Mouse (Mus musculus): ENCODE data around the gene Xrcc3.

The Xrcc3 gene

DNA sequence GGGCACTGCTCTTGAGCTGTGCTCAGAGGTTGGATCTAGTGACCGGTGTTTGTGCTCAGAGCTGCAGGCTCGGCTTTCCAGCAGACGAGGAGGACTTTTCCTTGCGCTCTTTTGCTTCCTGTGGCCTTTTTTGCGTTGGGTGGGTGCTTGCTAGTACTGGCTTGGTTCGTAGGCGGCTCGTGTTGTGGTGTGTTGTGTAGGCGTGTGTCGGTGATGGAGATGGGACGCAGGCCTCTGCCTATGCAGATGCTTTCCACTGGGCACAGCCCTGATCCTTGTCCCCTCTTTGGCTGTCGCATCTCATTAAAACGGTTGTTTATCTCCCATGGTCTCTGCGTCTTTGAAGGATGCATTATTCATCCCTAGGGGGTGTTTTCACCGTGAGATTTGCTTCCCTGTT is 38.8 kb downstream of the Xrcc3 start:
- DNase-seq (ENCODE audit: low spot score in 2 of 2), result no peak

DNA sequence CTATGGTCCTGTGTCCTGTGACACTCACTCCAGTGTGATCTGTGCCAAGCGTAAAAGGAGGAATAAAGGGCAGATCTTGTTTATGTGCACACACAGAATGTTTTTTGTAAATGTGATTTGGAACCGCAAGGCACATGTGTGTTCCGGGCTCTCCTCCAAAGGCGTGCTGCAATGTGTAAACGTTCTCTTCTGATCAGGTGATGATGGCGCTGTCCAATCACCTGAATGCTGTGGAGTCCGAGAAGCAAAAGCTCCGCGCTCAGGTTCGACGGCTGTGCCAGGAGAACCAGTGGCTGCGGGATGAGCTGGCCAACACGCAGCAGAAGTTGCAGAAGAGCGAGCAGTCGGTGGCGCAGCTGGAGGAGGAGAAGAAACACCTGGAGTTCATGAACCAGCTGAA is 39.5 kb downstream of the Xrcc3 start:
- no peak for DNase-seq (ENCODE audit: low spot score in 2 of 2)

DNA sequence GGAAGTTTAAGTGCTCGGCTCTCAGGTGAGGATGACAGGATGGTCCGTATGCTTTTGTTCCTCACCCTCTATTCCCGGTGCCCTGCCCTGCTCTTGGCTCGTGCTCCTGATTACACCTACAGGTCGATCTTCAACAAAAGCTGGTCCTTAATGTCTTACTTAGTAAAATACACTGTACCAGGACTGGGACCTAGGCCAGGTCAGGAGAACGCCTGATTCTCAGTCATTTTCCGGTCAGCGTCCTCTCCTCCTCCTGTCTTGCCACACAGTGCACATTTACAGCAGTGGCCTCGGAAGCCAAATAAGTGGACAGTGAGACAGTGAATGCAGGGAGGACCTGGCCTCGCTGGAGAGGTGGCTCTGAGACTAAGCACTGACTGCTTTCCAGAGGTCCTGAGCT is 43.0 kb downstream of the Xrcc3 start:
- no peak for DNase-seq (ENCODE audit: low spot score in 2 of 2)

DNA sequence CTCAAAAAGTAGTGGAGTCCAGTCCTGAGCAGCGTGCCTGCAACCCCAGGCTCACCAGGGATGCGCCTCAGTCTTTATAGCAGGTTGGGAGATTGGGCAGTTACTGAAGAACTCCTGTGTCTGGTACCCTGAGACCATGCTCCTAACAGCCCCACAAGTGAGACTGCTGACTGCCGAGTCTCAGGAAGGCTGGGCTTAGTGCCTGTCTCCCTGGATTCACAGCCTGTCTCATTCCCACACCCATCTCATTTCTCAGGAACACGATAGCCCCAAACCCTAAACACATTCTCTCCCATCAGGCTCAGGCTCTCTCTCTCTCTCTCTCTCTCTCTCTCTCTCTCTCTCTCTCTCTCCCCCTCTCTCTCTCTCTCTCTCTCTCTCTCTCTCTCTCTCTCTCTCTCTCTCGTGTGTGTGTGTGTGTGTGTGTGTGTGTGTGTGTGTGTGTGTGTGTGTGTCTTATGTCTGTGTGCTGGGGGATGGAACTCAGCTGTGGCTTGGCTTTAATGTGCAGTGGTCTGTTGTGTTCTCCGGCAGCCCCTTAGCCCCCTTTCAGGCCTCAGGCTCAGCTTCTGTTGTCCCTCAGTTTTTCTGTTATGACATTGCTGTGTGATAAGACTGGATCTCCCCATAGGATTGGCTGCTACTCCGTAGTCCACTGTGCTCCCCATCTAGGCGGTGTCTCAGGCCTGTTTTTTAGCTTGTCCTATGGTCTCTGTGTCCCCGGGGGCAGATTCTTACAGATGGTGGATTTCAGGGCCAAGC is 43.7 kb downstream of the Xrcc3 start:
- DNase-seq (ENCODE audit: low spot score in 2 of 2), result no peak

DNA sequence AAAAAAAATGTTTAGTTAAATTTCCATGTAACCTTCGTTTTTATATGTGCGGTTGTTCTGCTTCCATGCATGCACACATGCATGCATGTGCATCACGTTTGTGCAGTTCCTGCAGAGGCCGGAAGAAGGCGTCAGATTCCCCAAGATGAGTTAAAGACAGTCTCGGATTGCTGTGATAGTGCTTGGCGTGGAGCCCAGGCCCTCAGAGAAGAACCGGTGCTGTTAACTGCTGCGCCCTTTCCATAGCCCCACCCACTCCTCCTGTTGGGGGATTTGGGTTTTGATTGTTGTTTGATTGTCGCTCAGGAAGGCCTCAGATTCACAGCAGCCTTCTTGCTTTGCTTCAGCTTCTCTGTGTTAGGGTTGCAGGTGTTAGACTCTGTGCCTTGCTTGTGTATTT is 44.4 kb downstream of the Xrcc3 start:
- DNase-seq (ENCODE audit: low spot score in 2 of 2), result peak in 1 of 2 experiments; percentile 38

DNA sequence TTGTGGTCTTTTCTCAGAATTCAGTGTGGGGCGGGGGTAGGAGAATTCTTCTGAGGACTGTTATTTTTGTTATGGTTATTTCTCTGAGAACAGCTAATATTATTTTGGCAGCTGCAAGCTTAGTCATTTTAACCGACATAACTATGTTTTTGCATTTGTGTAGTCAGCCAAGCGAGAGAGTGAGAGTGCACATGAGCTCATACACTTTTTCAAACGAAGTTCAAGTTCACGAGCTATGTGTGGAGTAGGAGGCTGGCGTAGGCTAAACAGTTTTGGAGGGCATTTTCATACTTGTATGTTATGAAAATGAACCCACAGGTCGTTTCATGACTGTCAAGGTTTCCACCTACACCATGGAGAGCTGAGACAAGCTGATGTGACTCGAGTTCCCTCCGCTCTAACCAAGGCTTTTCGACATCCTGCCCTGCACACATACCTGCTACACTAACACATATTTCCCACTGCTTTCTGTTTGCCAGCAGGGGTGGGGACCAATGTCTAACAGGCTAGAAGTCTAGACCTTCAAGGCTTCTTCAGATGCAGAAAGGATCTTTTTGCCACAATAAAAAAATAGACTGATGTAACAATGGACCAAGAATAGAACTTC is 45.2 kb downstream of the Xrcc3 start:
- DNase-seq (ENCODE audit: low spot score in 2 of 2), result no peak

DNA sequence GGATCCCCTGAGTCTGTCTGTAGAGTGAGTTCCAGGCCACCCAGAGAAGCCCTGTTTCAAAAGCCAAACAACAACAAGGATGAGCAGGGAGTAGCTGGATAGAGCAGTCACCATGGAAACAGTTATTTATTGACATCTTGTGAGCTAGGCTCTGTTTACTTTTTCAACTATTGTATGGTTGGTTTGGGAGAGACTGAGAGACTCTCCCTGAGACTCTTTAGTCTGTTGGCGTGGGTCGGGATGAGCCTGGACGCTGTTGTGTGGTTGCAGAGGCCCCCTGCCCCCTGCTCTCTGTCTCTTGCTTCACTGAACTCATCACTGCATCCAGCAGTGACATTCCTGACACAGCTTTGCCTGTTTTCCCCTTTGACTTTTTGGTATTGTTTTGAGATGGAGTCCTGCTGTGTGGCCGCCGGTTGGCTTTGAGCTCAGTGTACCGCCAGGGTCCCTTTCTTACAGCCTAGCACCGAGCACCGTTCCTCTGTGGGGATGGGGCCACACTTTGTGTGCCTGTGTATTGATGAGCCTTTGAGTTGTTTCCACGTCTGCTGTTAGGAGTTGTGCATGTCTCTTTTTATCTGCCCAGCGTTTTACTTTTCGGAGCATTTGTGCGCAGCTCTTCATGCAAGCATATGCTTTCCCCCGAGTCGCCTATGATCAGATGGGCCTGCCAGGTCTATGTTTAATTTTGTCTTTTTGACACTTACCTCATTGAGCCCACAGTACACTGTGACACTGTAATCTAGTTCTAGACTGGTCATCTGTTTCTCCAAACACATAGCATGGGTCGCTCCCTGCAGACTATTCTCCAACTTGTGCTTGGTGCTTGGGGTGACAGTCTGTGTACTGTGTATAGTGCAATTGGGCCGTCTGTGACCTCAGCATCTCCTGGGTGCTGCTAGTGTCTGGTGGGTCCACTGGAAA is 47.1 kb downstream of the Xrcc3 start:
- DNase-seq (ENCODE audit: low spot score in 2 of 2), result no peak

DNA sequence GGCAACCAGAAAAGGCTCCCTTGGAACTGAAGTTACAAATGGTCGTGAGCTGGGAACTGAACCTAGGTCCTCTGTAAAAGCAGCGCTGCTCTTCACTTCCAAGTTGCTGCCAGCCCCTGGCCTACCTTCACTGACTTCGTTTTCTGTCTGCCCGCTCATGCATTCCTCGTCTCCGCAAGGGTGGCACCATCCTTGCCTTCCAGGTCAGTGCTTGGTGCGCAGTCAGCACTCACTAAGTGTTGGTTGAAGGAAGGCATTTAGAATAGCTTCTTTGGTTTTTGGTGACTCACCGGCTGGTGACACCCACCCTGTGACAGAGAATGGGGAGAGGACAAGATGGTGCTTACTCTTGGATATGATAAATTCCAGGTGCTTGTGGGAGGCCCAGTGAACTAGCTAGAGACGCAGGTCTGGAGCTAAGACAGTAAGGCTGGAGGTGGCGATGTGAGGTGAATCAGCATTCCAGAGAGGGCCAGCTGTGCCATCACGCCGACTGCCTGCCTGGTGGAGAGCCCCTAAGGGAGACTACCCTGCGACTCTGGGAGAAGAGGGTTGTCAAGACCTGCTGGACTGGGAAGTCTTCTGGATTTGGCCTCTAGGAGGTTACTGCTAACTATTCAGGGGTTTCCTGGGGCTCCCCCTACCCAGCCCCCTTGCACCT is 50.9 kb downstream of the Xrcc3 start:
- DNase-seq (ENCODE audit: low spot score in 2 of 2), result no peak

DNA sequence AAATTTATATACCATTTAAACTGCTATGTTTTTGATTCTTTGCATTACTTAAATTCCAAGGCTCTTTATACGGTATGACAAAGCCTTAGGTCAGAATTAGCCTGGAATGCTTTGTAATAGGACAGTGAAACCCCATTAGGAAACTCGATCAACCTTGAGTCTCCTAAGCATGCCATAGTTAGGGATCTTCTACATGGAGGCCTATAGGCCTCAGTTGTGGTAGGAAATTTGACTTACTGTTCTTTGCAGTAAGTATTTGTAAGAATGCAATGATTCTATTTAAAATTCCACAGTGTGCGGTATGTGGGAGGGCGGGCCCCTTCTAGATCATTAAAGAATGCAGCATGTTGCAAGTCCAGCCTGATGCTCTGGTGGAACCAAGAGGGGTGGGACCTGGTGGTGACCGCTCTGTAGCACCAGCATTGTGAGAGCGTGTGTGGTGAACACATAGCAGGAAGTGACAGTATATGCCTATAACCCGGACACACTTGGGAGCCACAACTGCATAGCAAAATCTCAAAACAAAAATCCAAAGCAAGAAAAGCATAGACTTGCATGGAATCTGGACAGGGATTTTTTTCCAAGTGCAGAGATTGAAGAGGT is 53.3 kb downstream of the Xrcc3 start:
- DNase-seq (ENCODE audit: low spot score in 2 of 2), result no peak

DNA sequence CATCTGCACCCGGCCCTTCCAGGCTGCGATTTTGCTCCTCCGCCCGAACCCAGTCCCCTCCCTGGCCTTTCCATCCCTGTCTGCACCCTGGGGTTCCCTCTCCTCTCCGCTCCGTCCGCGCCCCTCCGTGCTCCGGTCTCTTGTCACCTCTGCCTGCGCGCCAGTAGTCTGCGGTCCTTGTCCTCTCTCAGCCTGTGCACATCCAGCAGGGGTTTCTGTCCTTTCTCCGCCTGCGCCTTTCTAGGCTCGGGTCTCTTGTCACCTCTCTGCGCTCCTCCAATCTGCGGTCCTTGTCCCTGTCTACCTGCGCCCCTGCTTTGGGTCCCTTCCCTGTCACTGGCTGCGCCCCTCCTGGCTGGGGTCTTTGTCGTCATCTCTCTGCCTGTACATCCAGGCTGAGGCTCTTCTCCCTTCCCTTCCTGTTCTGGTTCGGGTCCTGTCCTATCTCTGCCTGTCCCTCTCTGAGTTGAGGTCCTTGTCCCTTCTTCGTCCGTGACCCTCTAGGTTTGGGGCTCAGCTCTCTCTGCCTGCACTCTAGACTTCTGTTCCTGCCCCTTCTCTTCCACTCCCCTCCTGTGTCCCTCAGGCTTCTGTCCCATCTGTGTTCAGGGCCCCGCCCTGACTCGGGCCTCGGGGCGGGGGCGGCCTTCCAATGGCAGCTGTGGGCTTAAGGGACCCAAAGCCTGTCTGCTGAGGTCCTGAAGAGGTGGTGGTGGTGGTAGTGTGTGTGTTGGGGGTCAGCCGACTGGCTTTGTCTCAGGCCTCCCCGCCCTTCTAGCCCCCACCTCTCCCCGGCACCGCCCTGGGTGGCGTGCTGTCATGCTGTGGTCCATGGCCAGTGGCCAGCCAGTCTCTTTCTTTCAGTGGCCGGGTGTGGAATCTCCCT is 54.3 kb downstream of the Xrcc3 start:
- peak; percentile 52 to 57 for DNase-seq (ENCODE audit: low spot score in 2 of 2)

DNA sequence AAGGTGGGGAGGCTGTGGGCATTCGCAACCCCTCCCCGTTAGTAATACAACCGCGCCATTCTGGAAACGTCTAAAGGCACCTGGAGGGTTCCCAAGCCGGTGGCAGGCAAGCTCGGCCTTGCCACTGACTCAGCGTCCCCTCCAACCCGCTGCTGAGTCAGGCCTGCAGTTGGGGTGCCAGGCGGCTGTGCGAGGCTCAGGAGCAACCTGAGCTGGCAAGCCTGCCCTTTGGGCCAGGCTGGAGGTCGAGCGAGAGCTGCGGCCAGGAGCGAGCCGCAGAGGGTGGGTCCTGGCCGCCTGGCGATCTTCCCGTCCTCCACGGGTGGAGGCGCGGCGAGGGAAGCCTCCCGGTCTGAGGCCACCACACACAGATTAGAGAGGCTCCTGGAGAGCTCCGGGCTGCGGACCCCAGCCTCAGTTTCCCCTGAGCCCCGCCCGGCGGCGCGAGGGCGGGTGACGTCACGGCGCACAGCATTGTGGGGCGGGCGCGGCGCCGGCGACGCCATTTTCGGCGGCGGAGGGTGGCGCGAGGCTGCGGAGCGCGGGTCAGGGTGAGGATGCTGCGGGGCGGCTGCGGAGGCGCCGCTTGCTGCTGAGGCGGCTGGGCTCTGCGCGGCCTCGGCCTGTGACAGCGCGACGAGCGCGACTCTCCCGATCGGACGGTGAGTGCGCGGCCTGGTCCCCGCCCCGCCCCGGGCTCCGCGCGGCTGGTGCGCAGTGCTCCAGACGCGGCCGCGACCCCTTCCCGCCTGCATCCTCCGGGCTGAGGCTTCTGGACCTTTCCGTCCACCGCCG is 55.1 kb downstream of the Xrcc3 start, which contains the start of gene Klc1:
Gene Klc1 (plus strand): TSS at position 469 of the 795 bp plus-strand sequence.
- peak; percentile 69 to 70 for DNase-seq (ENCODE audit: low spot score in 2 of 2)

DNA sequence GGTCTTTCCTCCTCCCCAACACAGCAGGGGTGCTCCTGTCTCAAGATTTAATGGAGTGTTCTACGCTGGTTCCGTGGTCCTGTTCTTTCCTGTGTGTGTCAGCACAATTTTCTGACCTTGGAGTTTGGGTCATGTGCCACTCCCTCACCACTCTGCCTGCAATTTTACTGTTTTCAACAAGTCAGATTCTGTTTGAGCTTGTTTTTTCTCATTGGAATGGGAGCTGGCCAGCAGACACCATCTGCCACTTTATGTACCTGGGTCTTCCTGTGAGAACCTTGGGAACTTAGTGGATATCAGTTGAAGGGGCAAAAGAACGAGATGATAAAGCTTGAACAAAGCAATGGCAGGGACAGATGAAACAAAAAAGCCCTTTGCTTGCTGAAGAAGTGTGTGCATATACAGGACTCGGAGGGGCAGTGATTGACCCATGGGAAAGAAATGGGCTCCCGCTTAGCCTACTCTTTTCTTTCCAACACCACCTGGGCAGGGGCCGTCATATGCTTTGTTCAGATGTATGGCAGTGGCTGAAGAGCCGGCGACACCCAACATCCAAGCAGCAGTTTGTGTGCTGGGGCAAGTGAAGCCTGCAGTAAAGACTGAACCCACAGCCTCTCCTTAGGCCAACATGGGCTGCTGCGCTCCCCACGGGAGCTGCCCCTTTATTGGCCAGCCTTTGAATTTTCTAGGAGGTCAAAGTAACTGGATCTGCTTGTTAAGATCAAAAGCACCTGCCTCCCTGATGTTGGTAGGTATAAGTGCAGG is 55.9 kb downstream of the Xrcc3 start:
- DNase-seq (ENCODE audit: low spot score in 2 of 2), result no peak

DNA sequence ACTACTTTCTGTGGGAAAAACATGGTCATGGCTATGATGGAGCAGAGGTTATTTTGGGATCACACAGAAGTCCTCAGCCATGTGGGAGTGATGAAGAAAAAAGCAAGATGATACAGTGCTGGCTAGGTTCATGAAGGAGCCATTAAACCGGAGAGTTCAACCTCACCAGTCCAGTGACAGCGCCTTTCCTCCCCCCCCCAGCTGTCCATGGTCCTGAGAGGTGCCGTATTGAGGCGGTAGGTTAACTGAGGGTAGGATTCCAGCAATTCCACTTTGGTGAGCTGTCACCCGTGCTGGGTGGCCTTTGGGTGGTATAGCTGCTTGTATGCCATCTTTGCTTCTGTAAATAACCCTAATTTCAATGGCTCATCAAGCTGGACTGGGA is 57.0 kb downstream of the Xrcc3 start:
- no peak for DNase-seq (ENCODE audit: low spot score in 2 of 2)

DNA sequence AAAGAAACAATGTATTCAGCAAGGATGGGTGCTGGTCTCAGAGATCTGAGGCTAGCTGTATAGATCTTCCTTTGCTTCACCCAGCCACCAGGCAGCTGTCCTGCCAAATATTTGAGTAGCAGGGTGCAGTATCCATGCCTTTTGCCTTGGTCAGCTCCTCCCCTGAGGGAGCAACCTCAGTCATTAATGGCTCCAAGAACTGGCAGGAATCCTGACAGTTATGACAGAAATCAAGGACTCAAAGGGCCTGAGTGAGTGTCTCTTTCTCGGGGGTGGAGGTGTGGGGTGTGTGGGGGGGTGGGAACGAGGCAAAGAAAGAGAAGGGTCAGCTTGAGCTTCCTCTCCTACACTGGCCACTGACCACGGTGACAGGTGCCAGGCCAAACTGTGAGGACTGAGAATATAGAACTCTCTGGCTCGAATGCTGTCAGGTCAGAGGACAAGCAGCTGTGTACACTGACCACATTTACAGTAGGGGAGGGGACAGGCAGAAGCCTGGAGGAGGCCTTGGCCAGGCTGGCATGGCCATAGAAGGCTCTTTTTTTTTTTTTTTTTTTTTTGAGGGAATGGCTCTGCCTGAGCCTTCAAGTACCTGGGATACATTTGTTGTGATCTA is 57.5 kb downstream of the Xrcc3 start:
- DNase-seq (ENCODE audit: low spot score in 2 of 2), result no peak

DNA sequence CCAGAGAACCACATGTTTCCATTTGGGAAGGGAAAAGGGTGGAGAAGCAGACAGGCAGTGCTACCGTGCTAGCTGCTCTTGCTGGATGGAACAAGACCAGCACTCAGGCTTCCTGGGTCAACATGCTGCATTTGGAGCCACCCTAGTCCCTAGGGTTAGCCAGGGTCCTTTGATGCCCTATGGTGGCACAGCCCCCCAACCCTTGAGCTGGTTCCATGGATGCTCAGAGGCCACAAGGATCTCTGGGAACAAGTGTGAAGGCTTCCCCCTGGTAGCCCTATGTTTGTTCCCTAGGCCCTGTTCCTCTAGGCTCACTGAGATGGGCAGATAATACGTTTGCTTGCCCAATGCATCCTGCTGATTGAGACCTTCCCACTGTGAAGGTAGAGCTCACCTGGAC is 58.4 kb downstream of the Xrcc3 start:
- DNase-seq (ENCODE audit: low spot score in 2 of 2), result no peak

DNA sequence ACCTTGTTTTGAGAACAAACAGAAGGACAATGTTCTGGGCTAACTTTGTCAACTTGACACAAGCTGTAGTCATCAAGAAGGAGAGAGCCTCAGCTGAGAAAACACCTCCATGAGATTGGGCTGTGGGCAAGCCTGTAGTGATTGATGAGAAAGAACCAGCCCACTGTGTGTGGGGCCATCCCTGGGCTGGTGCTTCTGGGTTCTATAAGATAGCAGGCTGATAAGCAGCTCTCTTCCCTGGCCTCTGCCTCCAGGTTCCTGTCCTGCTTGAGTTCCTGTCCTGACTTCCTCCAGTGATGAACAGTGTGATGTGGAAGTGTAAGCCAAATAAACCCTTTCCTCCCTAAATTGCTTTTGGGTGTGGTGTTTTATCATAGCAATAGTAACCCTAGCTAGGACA is 59.0 kb downstream of the Xrcc3 start:
- DNase-seq (ENCODE audit: low spot score in 2 of 2), result no peak

DNA sequence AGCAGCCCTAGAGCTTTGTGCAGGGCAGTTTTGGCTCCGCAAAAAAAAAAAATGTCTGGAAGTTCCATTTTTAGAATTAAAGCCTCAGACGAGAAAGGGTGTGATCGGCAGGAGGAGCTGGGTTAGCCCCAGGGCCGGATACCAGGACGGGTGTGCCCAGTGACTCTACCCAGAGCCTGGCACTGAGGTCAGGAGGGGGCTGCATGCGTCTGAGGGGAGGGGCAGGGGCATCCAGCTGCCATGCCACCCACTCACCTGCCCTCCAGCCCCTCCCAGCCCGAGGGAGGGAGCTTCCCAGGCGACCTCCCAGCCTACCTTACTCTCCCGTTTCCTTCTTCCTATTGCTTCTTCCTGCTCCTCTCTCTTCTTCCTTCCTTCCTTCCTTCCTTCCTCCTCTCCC is 60.3 kb downstream of the Xrcc3 start:
- DNase-seq (ENCODE audit: low spot score in 2 of 2), result no peak
